Mouse (Mus musculus): ENCODE results near the gene Tnni3.

Gene Tnni3

GRCm38 (mm10) chr7:4496468-4496867 is 27.6 kb downstream of the Tnni3 start:
- DNase-seq: no peak

- DNase-seq: no peak
Observed at GRCm38 (mm10) chr7:4493991-4494390, 30.0 kb downstream of the Tnni3 start.

- peak; percentile 31 for DNase-seq
Observed at GRCm38 (mm10) chr7:4492284-4493224, 31.5 kb downstream of the Tnni3 start.

GRCm38 (mm10) chr7:4491308-4491707 is 32.7 kb downstream of the Tnni3 start:
- no peak for DNase-seq

GRCm38 (mm10) chr7:4482281-4482680 is 41.7 kb downstream of the Tnni3 start:
- DNase-seq: no peak

GRCm38 (mm10) chr7:4479674-4480073 is 44.4 kb downstream of the Tnni3 start:
- peak; percentile 38 for DNase-seq

GRCm38 (mm10) chr7:4478796-4479291 is 45.2 kb downstream of the Tnni3 start:
- DNase-seq: no peak

- DNase-seq: peak; percentile 83
Observed at GRCm38 (mm10) chr7:4478021-4478795, 45.8 kb downstream of the Tnni3 start.

- no peak for DNase-seq
Observed at GRCm38 (mm10) chr7:4473940-4474339, 50.1 kb downstream of the Tnni3 start.

GRCm38 (mm10) chr7:4471179-4471555 is 52.9 kb downstream of the Tnni3 start:
- DNase-seq: peak; percentile 72

- DNase-seq: peak; percentile 73
Observed at GRCm38 (mm10) chr7:4470275-4471178, 53.5 kb downstream of the Tnni3 start.
